Mouse (Mus musculus) liver, adult (tissue): ENCODE measurements around the gene Abhd12.

Experiments
- GATA4 ChIP-seq: IDR thresholded peaks from 2 replicates; pipeline ENCODE4 v1.6.1; 2014; ENCODE audit warnings: mild to moderate bottlenecking, low read length; ENCODE audit not compliant: insufficient replicate concordance

The Abhd12 gene

DNA sequence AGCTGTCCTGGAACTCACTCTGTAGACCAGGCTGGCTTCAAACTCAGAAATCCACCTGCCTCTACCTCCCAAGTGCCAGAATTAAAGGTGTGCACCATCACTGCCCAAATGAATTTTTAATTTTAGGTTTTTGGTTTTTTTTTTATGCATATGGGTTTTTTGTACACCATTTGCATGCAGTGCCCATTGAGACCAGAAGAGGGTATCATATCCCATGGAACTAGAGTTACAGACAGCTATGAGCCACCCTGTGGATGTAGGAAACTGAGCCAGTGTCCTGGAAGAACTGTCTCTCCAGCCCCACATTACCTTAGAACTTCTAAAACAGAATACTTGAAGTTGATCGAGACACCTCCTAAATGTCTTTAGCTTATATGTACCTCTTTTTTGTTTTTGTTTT lies 101.5 kb downstream of the Abhd12 start:
- TF ChIP-seq GATA4, result no peak

DNA sequence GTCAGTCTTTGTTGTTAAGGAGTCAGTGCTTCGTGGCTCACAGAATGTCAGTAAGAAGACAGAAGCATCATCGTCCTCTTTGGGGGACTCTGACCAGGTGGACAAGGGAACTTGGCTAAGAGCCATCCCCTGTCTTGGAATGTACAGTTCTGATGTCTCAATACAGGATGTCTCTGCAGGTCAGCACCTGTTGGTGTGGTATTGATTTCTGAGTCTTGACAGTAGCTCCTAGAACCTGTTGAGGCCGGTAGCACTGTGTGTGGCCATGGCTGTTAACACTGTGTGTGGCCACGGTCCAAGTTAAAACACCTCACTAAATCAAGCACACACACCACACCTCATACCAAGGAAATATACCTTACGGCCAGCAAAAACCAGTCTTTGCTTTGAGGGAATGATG lies 103.9 kb downstream of the Abhd12 start:
- no peak for TF ChIP-seq GATA4

DNA sequence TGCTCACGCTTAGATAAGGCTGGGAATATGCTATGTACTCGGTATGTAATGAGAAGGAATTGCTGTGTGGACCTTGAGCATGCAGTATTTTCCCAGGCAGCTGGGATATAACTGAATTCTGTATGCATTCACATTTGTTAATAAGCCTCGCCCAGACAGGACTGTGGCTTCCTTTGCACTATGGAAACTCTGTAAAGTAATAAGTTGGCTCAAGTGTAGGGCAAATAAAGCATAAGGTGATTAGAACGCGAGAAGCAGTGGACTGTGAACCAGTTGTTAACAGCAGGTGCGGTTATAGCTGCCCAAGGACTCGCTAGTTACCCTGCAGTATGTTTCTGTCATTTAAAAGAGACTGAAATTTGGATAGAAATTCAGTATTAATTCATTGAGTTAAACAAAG lies 106.5 kb downstream of the Abhd12 start:
- no peak for TF ChIP-seq GATA4

DNA sequence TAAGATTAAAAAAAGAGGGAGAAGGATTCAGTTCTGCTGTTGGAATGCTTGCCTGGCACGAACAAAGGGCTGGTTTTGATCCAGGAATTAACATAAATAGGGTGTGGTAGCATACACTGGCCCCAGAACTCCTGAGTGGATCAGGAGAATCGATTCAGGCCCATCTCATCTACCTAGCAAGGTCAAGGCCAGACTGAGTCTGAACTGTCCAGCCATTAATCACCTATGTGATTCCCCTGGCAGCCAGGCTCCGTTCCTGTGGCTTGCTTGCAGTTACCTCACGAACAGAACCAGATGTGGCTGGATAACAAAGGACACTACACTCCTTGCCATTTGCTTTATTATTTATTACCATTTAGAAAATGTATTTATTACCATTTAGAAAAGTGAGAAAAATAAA lies 111.2 kb downstream of the Abhd12 start:
- TF ChIP-seq GATA4, result no peak

DNA sequence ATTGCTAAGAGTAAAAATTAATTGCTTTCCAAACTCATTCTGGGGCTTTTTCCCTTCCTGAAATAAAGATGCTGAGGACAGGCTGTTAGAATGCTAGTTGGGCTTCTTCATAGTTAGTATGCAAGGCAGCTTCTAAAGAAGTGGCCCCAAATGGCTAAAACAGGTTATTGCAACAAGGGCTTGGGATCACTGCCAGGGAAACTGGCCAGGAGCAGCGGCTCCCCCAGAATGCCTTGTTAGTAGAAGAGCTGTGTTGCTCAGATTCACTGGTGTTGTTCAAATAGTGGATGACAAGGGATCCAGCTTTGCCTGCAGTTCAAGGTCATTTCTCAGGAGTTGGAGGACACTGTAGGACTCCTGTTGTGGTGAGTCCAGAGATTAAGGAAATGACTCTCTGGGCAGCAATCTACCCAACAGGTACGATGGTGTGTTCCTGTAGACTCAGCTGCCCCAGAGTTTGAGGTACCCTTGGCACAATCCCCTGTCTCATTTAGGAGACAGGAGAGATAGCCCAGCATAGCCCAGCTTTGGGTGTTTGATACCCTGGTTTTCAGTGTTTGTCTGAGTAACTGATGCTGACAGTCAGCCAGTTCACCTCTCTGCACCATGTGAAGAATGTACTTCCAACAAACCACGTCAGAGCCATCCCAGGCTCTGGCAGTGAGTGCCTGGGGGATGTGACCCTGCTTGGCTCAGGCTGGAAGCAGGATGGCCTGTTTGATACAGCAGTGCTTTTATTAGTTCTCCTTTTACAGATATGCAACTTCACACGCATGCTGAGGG lies 115.6 kb downstream of the Abhd12 start:
- TF ChIP-seq GATA4, result no peak

DNA sequence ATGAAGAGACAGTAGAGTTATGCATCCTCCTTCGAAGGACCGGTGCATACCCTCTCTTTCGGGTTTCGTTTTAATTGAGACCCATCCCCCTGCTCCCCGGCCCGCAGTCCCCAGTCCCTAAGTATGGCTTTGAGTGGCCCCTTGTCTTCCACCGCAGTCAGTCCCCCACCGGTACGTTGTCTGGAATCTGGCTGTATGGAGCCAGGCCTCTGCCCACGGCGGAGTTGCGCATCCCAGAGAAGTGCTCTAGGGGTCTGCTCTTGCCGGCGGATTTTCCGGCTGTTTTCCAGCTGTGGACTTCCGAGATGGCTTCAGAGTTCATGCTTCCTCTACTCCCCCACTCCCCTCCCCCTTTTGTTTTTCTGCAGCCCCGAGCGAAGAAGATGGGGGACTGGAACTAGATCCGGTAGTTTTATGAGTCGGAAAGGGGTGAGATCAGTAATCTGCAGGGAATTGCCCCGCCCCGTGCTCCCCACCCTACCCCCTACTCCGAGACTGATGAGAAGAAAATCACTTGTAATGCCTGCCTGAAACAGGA lies 117.2 kb downstream of the Abhd12 start:
- TF ChIP-seq GATA4, result no peak

DNA sequence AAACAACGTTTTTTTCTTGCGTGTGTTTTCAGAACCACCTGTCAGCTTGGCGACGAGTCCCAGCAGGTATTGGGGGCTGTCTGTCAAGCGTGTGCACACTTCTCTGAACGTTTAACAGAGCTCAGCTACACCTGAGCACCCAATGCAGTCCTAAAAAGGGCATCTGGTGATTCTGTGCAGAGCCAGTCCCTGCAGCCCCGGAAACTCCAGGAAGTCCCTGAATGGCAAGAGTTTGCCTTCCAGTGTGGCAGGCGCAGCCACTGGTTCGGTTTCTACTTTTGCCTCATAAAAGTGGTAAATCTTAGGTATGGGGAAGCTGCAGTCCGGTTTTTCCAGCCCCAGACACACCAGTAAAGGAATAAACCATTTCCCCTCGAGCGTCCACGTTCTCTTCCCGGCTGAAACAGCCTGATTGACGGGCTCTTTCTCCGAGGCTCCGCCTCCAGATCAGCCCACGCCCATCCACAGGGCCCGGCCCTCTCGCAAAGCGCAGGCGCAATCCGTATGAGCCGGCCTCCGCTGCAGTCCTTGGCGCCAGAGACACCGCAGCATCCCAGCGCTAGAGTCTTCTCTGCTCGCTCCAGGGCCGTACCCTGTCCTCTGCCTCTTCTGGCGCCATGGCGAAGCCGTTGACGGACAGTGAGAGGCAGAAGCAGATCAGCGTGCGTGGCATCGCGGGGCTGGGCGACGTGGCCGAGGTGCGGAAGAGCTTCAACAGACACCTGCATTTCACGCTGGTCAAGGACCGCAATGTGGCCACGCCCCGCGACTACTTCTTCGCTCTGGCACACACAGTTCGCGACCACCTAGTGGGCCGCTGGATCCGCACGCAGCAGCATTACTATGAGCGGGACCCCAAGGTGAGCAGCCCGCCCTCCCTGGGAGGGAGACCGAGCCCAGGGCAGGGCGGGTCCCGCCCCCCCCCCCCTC lies 118.0 kb downstream of the Abhd12 start, which contains the start of gene Pygb:
Gene Pygb (plus strand): TSS at position 485 of the 930 bp plus-strand sequence.
- TF ChIP-seq GATA4, result no peak

DNA sequence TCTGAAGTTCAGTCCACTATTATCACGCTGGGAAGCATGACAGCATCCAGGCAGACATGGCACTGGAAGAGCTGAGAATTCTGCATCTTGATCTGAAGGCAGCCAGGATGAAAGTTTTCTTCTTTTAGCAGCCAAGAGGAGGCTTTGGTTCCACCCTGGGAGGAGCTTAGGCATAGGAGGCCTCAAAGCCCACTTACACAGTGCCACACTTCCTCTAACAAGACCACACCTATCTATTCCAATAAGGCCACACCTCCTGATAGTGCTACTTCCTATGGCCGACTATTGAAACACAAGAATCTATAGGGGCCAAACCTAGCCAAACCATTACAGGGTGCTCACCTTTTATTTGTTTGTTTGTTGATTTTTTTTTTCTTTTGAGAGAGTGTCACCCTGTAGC lies 121.7 kb downstream of the Abhd12 start:
- no peak for TF ChIP-seq GATA4
